Mouse (Mus musculus): ENCODE data around the gene Dock7. TPM values are rescaled to one million over a fixed set of nuclear protein-coding genes. Genes with fewer than 3 reads are reported as not detected.

The Dock7 gene
- total RNA-seq, 1 experiment from 2014 or later = 74.6 TPM

DNA sequence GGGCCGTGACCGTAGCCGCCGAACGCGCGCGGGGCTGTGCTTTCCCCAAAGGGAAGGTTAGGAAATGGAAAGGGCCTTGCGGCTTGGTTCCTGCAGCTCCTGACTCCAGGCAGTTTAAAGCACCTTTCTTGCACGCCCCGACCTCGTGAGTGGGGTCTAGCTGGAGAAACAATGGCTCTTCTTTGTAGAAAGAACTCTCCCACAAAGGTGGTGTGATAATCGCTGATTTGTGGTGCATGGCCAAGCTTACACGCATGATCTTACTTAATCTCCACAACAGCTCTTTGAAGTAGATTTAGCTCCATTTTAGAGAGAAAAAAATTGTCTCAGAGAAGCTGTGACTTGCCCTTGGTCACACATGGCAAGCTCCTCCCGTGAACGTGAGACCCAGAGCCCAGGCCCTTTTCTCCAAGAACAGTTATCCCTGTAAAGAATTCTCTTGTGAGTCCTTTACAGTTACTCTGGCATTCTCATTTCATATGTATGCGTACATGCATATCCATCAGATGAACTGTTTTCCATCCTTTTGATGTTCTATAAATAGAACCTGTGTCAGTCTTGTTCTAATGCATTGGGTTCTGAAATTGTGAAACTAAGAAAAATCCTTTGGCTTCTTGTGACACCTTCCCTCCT, 524 bp upstream of the Dock7 start:
- DNase-seq = no peak

- DNase-seq = no peak
Observed at GRCm38 (mm10) chr4:99119051-99119450, 1.7 kb downstream of the Dock7 start.

GRCm38 (mm10) chr4:99115797-99116196, 4.9 kb downstream of the Dock7 start:
- no peak for DNase-seq

GRCm38 (mm10) chr4:99111670-99112069, 9.0 kb downstream of the Dock7 start:
- no peak for DNase-seq

DNA sequence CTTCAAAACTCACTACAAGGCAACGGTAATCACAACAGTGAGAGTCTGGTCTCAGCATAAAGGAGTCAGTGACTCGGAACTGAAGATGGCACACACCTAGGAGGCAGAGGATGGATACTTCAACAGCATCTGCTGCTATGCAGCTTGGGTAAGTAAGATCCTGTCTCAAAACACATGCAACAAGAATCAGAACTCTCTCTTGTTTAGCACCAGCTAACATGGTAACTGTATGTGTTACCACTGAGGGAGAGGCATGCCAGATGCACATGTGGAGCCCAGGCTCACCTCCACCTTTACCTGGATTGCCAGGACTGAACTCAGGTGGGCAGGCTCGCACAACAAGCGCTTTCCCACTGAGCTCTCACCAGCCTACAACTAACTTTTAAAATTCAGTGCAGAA, 11.9 kb downstream of the Dock7 start:
- no peak for DNase-seq

- DNase-seq = no peak
Observed at GRCm38 (mm10) chr4:99102846-99103245, 17.9 kb downstream of the Dock7 start.

DNA sequence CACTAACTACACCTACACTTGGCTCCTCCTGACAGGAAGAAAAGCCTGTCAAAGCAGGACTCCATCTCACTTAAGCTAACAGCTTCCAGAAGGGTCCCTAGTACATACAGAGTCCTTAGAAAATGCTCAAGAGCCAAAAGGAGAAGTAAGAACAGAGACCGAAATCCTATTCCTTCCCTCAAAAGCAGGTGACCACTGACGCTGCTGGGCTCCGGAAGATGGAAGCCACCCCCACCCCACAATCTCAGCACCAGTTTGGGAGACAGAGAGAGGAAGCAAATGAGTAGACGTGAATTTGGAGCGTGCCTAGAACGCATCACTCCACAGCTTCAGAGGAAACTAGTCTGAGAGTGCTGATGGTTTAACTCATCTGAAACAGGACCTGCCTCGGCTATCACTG, 20.0 kb downstream of the Dock7 start:
- no peak for DNase-seq

DNA sequence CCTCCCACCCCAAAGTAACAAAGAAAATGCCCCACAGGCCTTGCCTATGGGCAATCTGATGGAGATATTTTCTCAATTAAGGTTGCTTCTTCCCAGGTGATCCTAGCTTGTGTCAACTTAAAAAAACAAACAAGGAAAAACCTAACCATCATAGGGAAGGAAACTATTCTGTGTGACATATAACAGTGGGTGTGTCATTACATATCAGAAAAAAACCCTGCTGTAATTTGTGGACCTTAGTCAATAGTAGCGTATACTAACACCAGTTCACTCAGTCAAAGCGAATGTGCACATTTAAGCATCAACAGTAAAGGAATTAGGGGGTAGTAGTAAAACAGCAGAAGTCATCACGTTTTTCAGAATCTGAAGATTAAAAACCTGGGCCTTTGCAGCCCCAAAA, 28.9 kb downstream of the Dock7 start:
- no peak for DNase-seq

GRCm38 (mm10) chr4:99091151-99091701, 29.5 kb downstream of the Dock7 start:
- no peak for DNase-seq

DNA sequence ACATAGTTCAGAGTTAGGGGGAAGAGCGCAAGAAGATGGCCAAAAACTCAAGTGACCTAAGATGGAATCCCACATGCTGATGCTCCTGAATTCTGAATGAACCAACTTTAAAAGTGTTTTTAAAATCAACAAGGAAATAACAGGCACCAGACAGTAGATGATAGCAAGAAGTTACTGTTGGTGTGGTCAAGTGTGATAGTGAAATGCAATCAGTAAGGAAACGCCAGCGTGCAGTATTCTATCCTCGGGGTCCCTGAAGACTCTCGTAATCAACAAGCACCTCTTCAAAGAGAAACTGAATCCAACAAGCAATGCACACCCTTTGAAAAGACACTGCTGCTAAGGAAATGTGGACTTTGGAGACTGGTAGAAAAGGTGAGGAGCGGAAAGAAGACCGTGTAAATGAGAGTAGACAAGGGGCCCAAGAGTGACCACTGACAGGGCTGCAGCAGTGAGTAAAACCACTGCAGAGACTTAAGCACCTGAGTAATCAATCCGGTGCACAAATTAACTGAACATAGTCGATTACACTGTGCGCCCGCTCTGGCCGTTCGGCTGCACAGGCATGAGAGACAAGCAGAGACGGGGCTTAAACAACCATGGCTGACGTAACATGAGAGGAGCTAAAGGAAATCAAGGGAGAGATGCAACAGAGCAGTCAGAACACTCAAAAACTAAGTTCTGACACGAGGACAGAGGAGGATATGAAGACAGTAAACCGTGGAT, 32.8 kb downstream of the Dock7 start:
- DNase-seq = no peak

- no peak for DNase-seq
Observed at GRCm38 (mm10) chr4:99083862-99084261, 36.9 kb downstream of the Dock7 start.

DNA sequence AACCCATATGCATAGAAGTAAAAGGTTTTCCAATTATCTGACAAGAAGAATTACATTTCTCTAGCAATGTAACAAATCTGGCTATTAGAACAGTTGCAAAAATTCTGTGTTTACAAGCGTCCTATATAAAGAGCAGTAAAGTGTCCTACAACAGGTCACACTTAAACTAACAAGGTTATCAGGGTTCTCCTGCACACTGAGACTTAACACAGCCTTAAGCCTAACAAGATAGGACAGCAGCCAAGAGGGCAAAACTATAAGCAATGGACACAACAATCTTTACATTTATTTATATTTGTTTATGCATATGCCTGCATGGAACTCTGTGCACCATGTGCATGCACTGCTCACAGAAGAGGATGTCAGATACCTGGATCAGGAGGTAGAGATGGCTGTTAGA, 39.5 kb downstream of the Dock7 start:
- no peak for DNase-seq

GRCm38 (mm10) chr4:99078005-99078404, 42.7 kb downstream of the Dock7 start:
- no peak for DNase-seq

DNA sequence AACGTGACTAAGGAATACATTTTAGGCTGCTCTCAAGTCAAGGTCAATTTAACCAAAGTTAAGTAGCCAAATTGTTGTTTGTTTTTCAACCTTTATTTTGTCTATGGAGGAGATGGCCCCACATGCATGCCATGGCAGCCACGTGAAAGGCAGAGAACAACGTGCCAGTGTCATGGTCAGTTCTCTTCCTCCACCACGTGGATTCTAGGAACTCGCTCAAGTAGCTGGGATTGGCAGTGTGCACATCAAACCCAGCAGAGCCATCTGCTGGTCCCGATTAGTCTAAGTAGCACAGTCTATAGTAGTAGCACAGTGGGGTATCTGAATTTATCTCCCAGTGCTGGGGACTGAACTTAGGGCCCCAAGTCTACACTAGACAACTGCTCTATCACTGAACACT, 51.9 kb downstream of the Dock7 start:
- DNase-seq = no peak

GRCm38 (mm10) chr4:99064524-99064923, 56.2 kb downstream of the Dock7 start:
- no peak for DNase-seq

DNA sequence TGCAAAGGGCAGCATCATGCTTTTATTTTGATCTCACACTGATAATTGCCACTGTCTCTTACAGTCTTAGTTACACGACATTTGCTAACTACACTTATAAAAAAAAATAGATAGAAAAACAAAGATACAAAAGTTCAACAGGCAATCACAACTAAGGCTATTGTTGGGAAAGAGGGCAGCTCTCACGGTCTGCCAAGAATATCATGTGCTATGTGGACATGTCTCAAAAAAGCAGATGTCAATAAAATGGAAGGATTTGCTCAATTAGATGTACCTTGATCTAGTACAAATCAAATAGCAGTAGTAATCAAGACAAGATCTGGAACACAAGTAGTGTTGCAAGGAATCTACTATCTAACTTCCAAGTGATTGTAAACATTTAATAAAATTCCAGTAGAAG, 72.1 kb downstream of the Dock7 start:
- DNase-seq = no peak

- no peak for DNase-seq
Observed at GRCm38 (mm10) chr4:99046471-99046870, 74.2 kb downstream of the Dock7 start.

GRCm38 (mm10) chr4:99044854-99045253, 75.9 kb downstream of the Dock7 start:
- DNase-seq = no peak

- DNase-seq = peak; percentile 3
Observed at GRCm38 (mm10) chr4:99032921-99033320, 87.8 kb downstream of the Dock7 start.

GRCm38 (mm10) chr4:99030686-99031085, 90.0 kb downstream of the Dock7 start, which contains the start of gene Angptl3:
Gene Angptl3 (plus strand): TSS chr4:99030954.
- DNase-seq = no peak

GRCm38 (mm10) chr4:99028377-99028776, 92.3 kb downstream of the Dock7 start:
- no peak for DNase-seq

GRCm38 (mm10) chr4:99022221-99022620, 98.5 kb downstream of the Dock7 start:
- no peak for DNase-seq

- DNase-seq = no peak
Observed at GRCm38 (mm10) chr4:99011039-99011438, 109.7 kb downstream of the Dock7 start.

GRCm38 (mm10) chr4:99006319-99006718, 114.4 kb downstream of the Dock7 start:
- no peak for DNase-seq

All from adrenal gland, postnatal 25 days (tissue).